Mouse (Mus musculus) erythroblast, embryonic 14.5 days (primary cell): Measurements from ENCODE around the gene Tldc1.

Experiments used
- GATA1 ChIP-seq: IDR thresholded peaks from 2 replicates; pipeline ENCODE4 v1.6.1; 2012; ENCODE audit warnings: low read length, inconsistent platforms, mixed read lengths
- TAL1 ChIP-seq: IDR thresholded peaks from 3 replicates; pipeline ENCODE4 v1.6.1; 2012; ENCODE audit warnings: low read length, inconsistent platforms, mixed read lengths

DNA sequence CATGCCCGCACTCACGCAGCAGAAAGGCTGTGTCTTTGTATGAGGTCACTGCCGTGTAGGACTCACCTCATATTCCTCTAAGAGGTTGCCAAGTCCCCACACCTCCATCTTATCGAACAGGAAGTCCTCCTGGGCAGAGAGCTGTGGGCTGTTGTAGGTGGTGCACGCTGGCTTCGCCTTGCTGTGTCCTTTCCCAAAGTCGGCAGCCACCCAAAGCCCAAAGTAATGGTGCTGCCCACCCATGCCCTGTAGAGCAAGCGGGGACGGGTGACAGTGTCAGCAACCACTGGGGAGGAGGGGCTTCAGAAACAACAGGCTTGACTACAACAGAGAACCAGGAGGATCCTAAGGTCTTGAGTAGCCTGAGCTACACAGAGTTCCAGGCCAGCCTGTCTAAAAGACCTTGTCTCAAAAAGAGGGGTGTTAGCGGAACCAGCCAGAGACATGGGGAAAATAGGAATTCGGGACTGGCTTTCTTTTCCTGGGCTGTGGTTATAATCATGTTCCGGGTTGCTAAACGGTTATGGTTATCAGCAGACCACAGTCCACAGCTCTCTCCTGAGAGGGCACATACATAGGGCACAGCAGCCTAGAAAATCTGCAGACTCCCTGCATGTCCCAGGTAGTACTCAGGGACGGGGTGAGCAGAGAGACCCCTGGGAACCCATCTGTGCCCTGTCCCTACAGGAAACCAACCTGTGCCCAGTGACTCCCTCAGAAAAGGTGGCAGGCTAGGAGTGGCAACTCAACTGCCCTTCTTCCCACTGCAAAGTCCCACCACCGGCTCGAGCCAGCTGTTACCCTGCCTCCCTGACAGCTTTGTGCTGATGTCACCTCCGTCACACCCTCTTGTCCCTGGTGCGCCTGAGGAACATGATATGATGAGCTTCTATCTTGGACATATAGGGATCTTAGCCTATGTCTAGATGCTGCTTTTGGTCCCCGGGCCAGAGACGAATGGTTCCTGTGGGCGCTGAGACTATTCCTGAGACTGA lies 15.7 kb downstream of the Tldc1 start:
- TF ChIP-seq TAL1 = no peak
- TF ChIP-seq GATA1 = no peak
